Mouse (Mus musculus): ENCODE data around the gene Prss47. TPM values are rescaled to one million over a fixed set of nuclear protein-coding genes. Genes with fewer than 3 reads are reported as not detected.

Gene Prss47
- polyA plus RNA-seq, 1 experiment from 2014 or later = not detected

Other genes starting within 250 kb of the Prss47 start
- gene Cntnap3, start 148.8 kb downstream of the Prss47 start, polyA plus RNA-seq (2015; fragmentation: Nextera tagmentation; extraction: Ambion mirVana) = not detected in 2 replicates
- not detected in 2 replicates for gene Spata31, start 135.4 kb downstream of the Prss47 start, polyA plus RNA-seq (2015; fragmentation: Nextera tagmentation; extraction: Ambion mirVana)
- gene Spata31d1c, start 19.7 kb downstream of the Prss47 start, polyA plus RNA-seq (2015; fragmentation: Nextera tagmentation; extraction: Ambion mirVana) = not detected in 2 replicates
- 43.9 and 49.8 TPM in 2 replicates for gene Mfsd14b, start 60.2 kb upstream of the Prss47 start, polyA plus RNA-seq (2015; fragmentation: Nextera tagmentation; extraction: Ambion mirVana)
- gene Olfr465-ps1, start 85.3 kb upstream of the Prss47 start, polyA plus RNA-seq (2015; fragmentation: Nextera tagmentation; extraction: Ambion mirVana) = not detected in 2 replicates
- not detected in 2 replicates for gene Olfr466, start 97.5 kb upstream of the Prss47 start, polyA plus RNA-seq (2015; fragmentation: Nextera tagmentation; extraction: Ambion mirVana)
- gene Nlrp4f, start 153.2 kb upstream of the Prss47 start, polyA plus RNA-seq (2015; fragmentation: Nextera tagmentation; extraction: Ambion mirVana) = not detected in 2 replicates
- gene Gm10775, start 206.8 kb upstream of the Prss47 start, polyA plus RNA-seq (2015; fragmentation: Nextera tagmentation; extraction: Ambion mirVana) = not detected in 2 replicates
- gene Zfp369, start 226.1 kb upstream of the Prss47 start, polyA plus RNA-seq (2015; fragmentation: Nextera tagmentation; extraction: Ambion mirVana) = 3.5 and 3.7 TPM in 2 replicates